Mouse (Mus musculus) A20 (cell line): Measurements from ENCODE around the gene Ccdc27.
A peak's percentile ranks its signal among the peaks of the same experiment; 100 is the strongest.

Source experiments
- DNase-seq: peaks from one replicate; pipeline ENCODE4 v3.0.0-alpha.2; 2011; ENCODE audit warnings: low read depth, low spot score

Ccdc27 gene

DNA sequence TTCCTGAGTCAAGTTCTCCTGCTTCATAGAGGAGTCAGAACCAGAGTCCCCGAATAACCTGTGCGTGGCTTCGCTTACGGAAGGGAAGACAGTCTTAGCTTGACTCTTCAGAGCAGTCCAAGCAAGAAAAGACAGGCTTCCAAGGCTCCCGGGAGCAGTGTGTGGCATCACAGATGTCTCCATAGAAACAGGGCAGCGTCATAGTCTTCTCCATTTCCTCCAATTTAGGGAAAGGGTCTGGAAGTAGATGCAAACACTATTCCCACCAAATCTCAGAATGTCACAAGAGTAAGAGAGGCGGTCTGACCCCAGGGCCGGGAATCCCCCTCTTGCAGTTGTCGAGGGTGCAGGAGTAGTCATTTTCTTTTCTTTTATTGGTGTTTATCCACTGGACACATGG is at the start of gene Ccdc27:
Gene Ccdc27 (minus strand): TSS at position 101 of the 400 bp plus-strand sequence.
- no peak for DNase-seq

DNA sequence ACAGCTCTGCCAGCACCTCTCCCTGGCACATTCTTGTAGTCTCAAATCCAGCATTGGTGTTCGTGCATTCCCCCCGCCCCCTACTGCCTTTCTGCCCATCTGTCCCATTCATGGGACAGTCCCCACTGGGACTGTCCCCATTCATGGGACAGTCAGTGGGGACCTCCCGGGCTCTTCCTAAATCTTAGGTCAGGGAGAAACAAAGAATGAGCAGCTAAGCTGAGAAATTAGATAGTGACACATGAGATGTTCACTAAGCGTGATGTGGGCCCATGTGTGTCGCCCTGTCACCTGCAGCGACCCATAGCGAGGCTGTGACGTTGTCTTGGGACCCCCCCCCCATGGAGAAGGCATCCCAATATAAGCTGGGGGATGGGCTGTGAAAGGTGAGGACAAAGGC is 48.9 kb upstream of the Ccdc27 start:
- no peak for DNase-seq

GRCm38 (mm10) chr4:154089205-154089604 is 46.7 kb upstream of the Ccdc27 start:
- DNase-seq = peak; percentile 63

- DNase-seq = no peak
These were observed 44.0 kb upstream of the Ccdc27 start for GRCm38 (mm10) chr4:154086436-154086835.

DNA sequence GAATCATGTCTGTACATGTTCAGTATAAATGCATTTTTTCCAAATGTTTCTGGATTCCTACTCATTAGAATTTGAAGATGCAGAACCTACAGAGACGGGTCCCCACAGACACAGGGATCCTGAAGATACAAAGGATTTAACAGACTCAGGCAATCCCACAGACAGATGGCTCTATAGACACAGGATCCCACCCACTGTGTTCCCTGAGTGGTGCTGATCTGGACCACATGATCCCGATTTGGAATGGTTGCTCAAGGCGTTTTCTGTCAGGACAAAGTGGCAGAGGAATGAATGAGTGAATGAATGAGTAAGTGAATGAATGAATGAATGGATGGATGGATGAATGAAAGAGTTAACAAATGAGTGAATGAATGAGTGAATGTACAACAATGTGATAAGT is 43.4 kb upstream of the Ccdc27 start:
- DNase-seq = no peak

- no peak for DNase-seq
These were observed 39.5 kb upstream of the Ccdc27 start for GRCm38 (mm10) chr4:154081974-154082373.

DNA sequence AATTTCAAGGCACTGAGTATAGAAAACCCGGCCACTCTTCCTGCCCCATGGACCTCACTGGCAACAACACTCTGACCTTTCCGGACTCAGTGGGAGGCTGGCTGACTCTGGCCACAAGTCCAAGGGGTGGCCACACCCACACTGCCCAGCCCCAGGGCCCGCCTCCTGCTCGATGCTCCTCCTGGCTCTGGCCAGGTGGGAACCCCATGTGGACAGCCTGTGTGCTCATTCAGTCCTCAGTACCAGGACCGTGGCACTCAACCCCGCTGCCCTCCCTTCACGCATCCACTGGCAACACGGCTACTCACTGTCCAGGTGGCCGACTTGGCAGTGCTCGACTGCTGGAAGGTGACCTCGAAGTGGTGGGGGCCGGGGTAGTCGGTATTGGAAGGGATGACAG is 38.5 kb upstream of the Ccdc27 start:
- DNase-seq = no peak

DNA sequence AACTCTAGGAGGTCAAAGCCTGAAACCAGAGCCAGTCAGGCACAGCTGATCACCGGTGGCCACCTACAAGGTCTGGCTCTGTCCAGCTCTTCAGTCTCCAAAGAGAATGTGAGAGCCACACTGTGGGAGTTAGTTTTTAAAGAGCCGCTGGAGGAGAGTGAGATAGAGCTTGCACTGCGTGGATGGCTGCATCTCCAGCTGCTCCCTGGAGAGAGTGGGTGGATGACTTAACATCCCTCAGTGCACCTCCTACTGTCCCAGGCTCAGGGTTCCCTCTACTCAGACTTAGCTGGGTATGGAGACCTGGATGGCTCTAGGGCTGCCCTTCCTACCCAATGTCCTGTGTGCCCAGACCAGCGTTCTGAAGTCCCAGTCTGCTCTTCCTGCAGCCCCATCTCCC is 37.7 kb upstream of the Ccdc27 start:
- DNase-seq = no peak

DNA sequence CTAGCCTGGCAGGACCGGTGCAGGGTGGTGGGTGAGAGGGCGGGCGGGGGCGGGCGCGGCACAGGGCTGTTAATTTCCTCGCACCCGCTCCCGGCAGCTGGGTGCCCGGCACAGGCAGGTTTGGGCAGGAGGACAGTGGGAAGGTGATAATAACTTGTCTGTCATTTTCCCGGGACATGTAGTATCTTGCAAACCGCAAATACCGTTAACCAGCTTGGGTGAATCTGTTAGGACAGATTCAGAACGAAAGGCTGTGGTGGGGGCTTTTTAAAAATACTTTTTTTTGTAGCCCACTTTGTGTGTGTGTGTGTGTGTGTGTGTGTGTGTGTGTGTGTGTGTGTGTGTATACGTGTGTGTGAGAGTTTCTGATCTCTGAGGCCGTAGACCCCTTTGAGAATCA is 29.5 kb upstream of the Ccdc27 start:
- no peak for DNase-seq

- no peak for DNase-seq
These were observed 29.0 kb upstream of the Ccdc27 start for GRCm38 (mm10) chr4:154071521-154071920.

GRCm38 (mm10) chr4:154070896-154071295 is 28.4 kb upstream of the Ccdc27 start:
- no peak for DNase-seq

DNA sequence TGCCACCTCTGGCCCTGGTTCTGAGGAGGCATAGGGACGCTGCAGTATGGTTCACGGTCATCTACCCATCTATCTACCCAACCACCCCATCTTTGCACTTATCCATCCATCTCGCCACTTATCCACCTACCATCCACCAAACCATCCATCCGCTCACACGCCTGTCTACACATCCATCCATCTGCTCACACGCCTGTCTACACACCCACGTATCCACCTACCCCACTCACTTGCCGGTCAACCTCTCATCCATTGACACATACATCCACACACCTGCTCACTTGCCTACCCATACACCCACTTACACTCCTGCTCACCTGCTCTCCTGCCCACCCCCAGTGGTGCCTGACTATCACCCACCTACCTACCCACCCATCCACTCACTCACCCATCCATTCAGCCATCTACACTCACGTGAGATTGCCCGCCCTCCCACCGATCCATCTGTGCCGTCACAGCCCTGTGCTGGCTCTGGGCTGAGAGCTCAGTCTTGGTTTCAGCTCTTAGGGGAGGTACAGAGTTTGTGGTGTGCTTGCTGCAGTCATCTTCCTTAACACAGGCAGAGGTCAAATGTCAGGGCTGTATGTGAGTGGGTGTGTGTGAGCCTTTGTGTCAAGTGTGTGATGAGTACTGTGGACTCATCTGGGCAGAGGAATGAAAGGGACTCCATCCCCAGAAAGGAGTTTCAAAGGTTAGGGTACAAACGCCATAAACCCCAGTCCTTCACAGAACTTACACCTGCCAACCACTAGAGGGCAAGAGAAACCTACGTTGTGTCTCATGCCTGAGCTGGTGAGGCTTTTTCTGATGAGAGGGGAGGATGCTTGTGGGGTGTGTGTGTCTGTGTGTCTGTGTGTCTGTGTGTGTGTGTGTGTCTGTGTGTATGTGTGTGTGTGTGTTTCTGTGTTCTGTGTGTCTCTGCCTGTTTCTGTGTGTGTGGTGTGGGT is 22.6 kb upstream of the Ccdc27 start:
- DNase-seq = peak; percentile 55

- no peak for DNase-seq
These were observed 15.2 kb upstream of the Ccdc27 start for GRCm38 (mm10) chr4:154057696-154058095.

DNA sequence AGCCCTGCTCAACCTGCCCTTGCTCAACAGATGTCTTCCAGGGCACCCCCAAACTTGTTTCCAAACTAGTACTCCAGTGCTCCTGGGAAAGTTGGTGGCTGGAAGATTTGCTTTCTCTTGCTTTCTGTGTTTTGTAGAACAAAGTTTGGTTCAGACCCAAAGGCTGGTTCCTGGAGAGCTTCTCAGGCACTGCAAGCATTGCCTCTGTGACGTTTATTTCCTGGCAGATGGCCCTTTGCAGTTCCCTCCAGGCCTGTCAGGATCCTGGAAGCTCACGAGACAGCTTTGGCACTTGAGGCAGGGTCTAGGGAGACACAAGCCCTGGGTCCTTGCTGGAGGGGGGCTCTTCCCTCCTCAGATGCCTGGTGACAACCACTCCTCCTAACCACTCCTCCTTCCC is 14.2 kb upstream of the Ccdc27 start:
- DNase-seq = no peak

DNA sequence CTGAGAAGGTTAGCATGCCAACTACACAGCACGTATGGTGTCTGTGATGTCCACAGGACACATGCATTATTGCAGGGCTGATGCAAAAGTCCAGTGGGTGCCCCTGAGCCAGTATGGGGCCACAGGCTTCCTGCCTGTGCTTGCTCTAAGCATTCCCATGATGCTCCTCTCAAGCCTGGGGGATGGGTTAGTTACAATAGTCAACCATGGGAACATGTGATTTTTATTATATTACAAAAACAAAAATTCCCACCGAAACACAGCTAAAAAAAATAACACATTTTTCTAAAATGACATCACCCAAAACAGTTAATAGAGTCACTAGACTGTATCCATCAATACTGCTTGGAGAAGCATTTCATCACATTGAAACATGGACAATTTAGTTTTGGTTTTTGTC is 13.6 kb upstream of the Ccdc27 start:
- no peak for DNase-seq

GRCm38 (mm10) chr4:154055482-154055881 is 13.0 kb upstream of the Ccdc27 start:
- DNase-seq = no peak

GRCm38 (mm10) chr4:154053065-154053464 is 10.6 kb upstream of the Ccdc27 start:
- no peak for DNase-seq

GRCm38 (mm10) chr4:154051401-154051800 is 8.9 kb upstream of the Ccdc27 start:
- DNase-seq = no peak

- DNase-seq = no peak
These were observed 3.4 kb upstream of the Ccdc27 start for GRCm38 (mm10) chr4:154045837-154046236.

GRCm38 (mm10) chr4:154037123-154037522 is 5.4 kb downstream of the Ccdc27 start:
- DNase-seq = no peak

DNA sequence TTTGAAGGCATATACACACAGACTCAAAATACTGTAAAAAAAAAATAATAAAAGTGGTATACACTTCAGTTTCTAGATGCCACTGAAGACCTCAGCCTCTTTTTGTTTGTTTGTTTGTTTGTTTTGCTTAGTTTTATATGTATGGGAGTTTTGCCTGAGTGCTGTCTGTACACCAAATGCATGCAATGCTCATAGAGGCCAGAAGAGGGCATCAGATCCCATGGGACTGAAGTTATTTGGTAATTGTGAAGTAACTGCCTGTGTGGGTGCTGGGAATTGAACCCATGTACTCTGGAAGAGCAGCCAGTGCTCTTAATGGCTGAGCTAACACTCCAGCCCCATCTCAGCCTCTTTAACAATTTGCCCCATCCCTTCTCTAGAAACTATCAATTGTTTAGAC is 13.8 kb downstream of the Ccdc27 start:
- peak; percentile 45 for DNase-seq

DNA sequence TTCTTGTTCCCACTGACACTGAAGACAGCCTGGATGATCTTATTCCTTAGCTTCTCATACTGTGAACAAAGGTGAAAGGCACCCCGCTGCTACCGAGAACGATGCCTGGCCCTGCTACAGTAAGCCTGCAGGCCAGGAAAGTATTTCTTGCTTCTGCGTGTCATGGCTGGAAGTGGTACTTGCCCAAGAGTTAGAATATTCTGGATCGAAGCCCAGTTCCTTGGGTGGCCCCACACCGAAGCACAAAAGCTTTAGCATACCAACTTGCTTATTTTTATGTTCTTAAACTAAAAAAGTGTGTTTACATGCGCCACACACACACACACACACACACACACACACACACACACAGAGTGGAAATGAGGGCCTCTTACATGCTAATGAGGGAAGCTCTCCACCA is 14.4 kb downstream of the Ccdc27 start:
- no peak for DNase-seq

- no peak for DNase-seq
These were observed 16.1 kb downstream of the Ccdc27 start for GRCm38 (mm10) chr4:154026441-154026761.
